Mouse (Mus musculus): ENCODE measurements at regions not wholly inside any gene's neighbourhood (a gene's known extent, or its start where the extent isn't known, plus 50 kb on each side); places are given as distances from the start of the nearest gene placed in this dataset.

GRCm38 (mm10) chr9:13964256-13964655 lies 136.7 kb downstream of the Fam76b start:
- no peaks in the 10 kb centered on the region for H3K27me3 ChIP-seq (ENCODE audit: control insufficient read depth, insufficient read depth, low read length)
- ATAC-seq (ENCODE audit: low FRiP score, low TSS enrichment) = no peak
- H3K4me3 ChIP-seq (ENCODE audit: low read length) = no peak overlapping the region
- H3K27ac ChIP-seq (ENCODE audit: low read depth, low read length) = no peak overlapping the region
- 85% methylated on average over 4 of the region's 4 CpGs for WGBS
- no peaks in the 10 kb centered on the region for H3K36me3 ChIP-seq (ENCODE audit: control insufficient read depth, insufficient read depth, low read length)
- no peak overlapping the region for H3K9ac ChIP-seq (ENCODE audit: low read depth, low read length)
- H3K9me3 ChIP-seq (ENCODE audit: control insufficient read depth, low read length) = no peaks in the 10 kb centered on the region
- no peak overlapping the region for H3K4me2 ChIP-seq (replicated peaks; ENCODE audit: low read depth, low read length)
- H3K4me1 ChIP-seq (ENCODE audit: control insufficient read depth, insufficient read depth, low read length) = no peaks in the 10 kb centered on the region

GRCm38 (mm10) chr9:13966212-13966611 lies 138.7 kb downstream of the Fam76b start:
- no peak overlapping the region for H3K4me2 ChIP-seq (replicated peaks; ENCODE audit: low read depth, low read length)
- H3K4me1 ChIP-seq (ENCODE audit: control insufficient read depth, insufficient read depth, low read length) = no peaks in the 10 kb centered on the region
- no peak for ATAC-seq (ENCODE audit: low FRiP score, low TSS enrichment)
- no peaks in the 10 kb centered on the region for H3K27me3 ChIP-seq (ENCODE audit: control insufficient read depth, insufficient read depth, low read length)
- no peak overlapping the region for H3K4me3 ChIP-seq (ENCODE audit: low read length)
- H3K9me3 ChIP-seq (ENCODE audit: control insufficient read depth, low read length) = no peaks in the 10 kb centered on the region
- no peak overlapping the region for H3K9ac ChIP-seq (ENCODE audit: low read depth, low read length)
- no peaks in the 10 kb centered on the region for H3K36me3 ChIP-seq (ENCODE audit: control insufficient read depth, insufficient read depth, low read length)
- WGBS = 82% methylated on average over 1 of the region's 1 CpGs
- H3K27ac ChIP-seq (ENCODE audit: low read depth, low read length) = no peak overlapping the region

- Histone ChIP-seq H3K9me3 (ENCODE audit: control insufficient read depth, low read length) (no peaks in the 10 kb centered on the region), H3K27me3 (ENCODE audit: control insufficient read depth, insufficient read depth, low read length) (no peaks in the 10 kb centered on the region), H3K36me3 (ENCODE audit: control insufficient read depth, insufficient read depth, low read length) (no peaks in the 10 kb centered on the region), H3K4me1 (ENCODE audit: control insufficient read depth, insufficient read depth, low read length) (no peaks in the 10 kb centered on the region), H3K9ac (ENCODE audit: low read depth, low read length) (no peak overlapping the region), H3K27ac (ENCODE audit: low read depth, low read length) (no peak overlapping the region), H3K4me3 (ENCODE audit: low read length) (no peak overlapping the region), H3K4me2 (replicated peaks; ENCODE audit: low read depth, low read length) (no peak overlapping the region)
- WGBS = 66% methylated on average over 1 of the region's 1 CpGs
- no peak for ATAC-seq (ENCODE audit: low FRiP score, low TSS enrichment)
Observed at GRCm38 (mm10) chr9:13969262-13969661, 141.7 kb downstream of the Fam76b start.

- WGBS = 59% methylated on average over 4 of the region's 4 CpGs
- no peaks in the 10 kb centered on the region for H3K36me3 ChIP-seq (ENCODE audit: control insufficient read depth, insufficient read depth, low read length)
- H3K4me1 ChIP-seq (ENCODE audit: control insufficient read depth, insufficient read depth, low read length) = no peaks in the 10 kb centered on the region
- no peak overlapping the region for H3K27ac ChIP-seq (ENCODE audit: low read depth, low read length)
- no peak overlapping the region for H3K4me2 ChIP-seq (replicated peaks; ENCODE audit: low read depth, low read length)
- no peak for ATAC-seq (ENCODE audit: low FRiP score, low TSS enrichment)
- H3K4me3 ChIP-seq (ENCODE audit: low read length) = no peak overlapping the region
- no peaks in the 10 kb centered on the region for H3K9me3 ChIP-seq (ENCODE audit: control insufficient read depth, low read length)
- H3K27me3 ChIP-seq (ENCODE audit: control insufficient read depth, insufficient read depth, low read length) = no peaks in the 10 kb centered on the region
- H3K9ac ChIP-seq (ENCODE audit: low read depth, low read length) = no peak overlapping the region
Observed at GRCm38 (mm10) chr9:13973600-13973999, 146.1 kb downstream of the Fam76b start.

- H3K4me3 ChIP-seq (ENCODE audit: low read length) = no peak overlapping the region
- no peak overlapping the region for H3K9ac ChIP-seq (ENCODE audit: low read depth, low read length)
- no peaks in the 10 kb centered on the region for H3K27me3 ChIP-seq (ENCODE audit: control insufficient read depth, insufficient read depth, low read length)
- H3K4me2 ChIP-seq (replicated peaks; ENCODE audit: low read depth, low read length) = no peak overlapping the region
- no peaks in the 10 kb centered on the region for H3K9me3 ChIP-seq (ENCODE audit: control insufficient read depth, low read length)
- H3K27ac ChIP-seq (ENCODE audit: low read depth, low read length) = no peak overlapping the region
- no peak for ATAC-seq (ENCODE audit: low FRiP score, low TSS enrichment)
- H3K36me3 ChIP-seq (ENCODE audit: control insufficient read depth, insufficient read depth, low read length) = no peaks in the 10 kb centered on the region
- WGBS = 23% methylated on average over 1 of the region's 1 CpGs
- no peaks in the 10 kb centered on the region for H3K4me1 ChIP-seq (ENCODE audit: control insufficient read depth, insufficient read depth, low read length)
Observed at GRCm38 (mm10) chr9:13974870-13975269, 147.4 kb downstream of the Fam76b start.

GRCm38 (mm10) chr9:13978842-13979241 lies 151.3 kb downstream of the Fam76b start:
- Histone ChIP-seq H3K36me3 (ENCODE audit: control insufficient read depth, insufficient read depth, low read length) (no peaks in the 10 kb centered on the region), H3K9me3 (ENCODE audit: control insufficient read depth, low read length) (no peaks in the 10 kb centered on the region), H3K4me1 (ENCODE audit: control insufficient read depth, insufficient read depth, low read length) (no peaks in the 10 kb centered on the region), H3K4me3 (ENCODE audit: low read length) (no peak overlapping the region), H3K27me3 (ENCODE audit: control insufficient read depth, insufficient read depth, low read length) (no peaks in the 10 kb centered on the region), H3K4me2 (replicated peaks; ENCODE audit: low read depth, low read length) (no peak overlapping the region), H3K27ac (ENCODE audit: low read depth, low read length) (no peak overlapping the region), H3K9ac (ENCODE audit: low read depth, low read length) (no peak overlapping the region)
- ATAC-seq (ENCODE audit: low FRiP score, low TSS enrichment) = no peak
- 38% methylated on average over 6 of the region's 6 CpGs for whole genome bisulfite sequencing

- WGBS = 91% methylated on average over 8 of the region's 8 CpGs
- H3K36me3 ChIP-seq (ENCODE audit: control insufficient read depth, insufficient read depth, low read length) = no peaks in the 10 kb centered on the region
- no peak overlapping the region for H3K4me3 ChIP-seq (ENCODE audit: low read length)
- H3K9ac ChIP-seq (ENCODE audit: low read depth, low read length) = no peak overlapping the region
- H3K27me3 ChIP-seq (ENCODE audit: control insufficient read depth, insufficient read depth, low read length) = no peaks in the 10 kb centered on the region
- no peak overlapping the region for H3K4me2 ChIP-seq (replicated peaks; ENCODE audit: low read depth, low read length)
- no peak overlapping the region for H3K27ac ChIP-seq (ENCODE audit: low read depth, low read length)
- ATAC-seq (ENCODE audit: low FRiP score, low TSS enrichment) = no peak
- 0 out of 2 replicates have a peak, but pooled peaks cover 3% of the 10 kb centered on the region for H3K4me1 ChIP-seq (ENCODE audit: control insufficient read depth, insufficient read depth, low read length)
- no peaks in the 10 kb centered on the region for H3K9me3 ChIP-seq (ENCODE audit: control insufficient read depth, low read length)
Observed at GRCm38 (mm10) chr9:13987486-13987885, 160.0 kb downstream of the Fam76b start.

GRCm38 (mm10) chr9:13988901-13989300 lies 161.4 kb downstream of the Fam76b start:
- no peak for ATAC-seq (ENCODE audit: low FRiP score, low TSS enrichment)
- Histone ChIP-seq H3K4me3 (ENCODE audit: low read length) (no peak overlapping the region), H3K4me1 (ENCODE audit: control insufficient read depth, insufficient read depth, low read length) (0 out of 2 replicates have a peak, but pooled peaks cover 3% of the 10 kb centered on the region), H3K27ac (ENCODE audit: low read depth, low read length) (no peak overlapping the region), H3K4me2 (replicated peaks; ENCODE audit: low read depth, low read length) (no peak overlapping the region), H3K36me3 (ENCODE audit: control insufficient read depth, insufficient read depth, low read length) (no peaks in the 10 kb centered on the region), H3K9ac (ENCODE audit: low read depth, low read length) (no peak overlapping the region), H3K9me3 (ENCODE audit: control insufficient read depth, low read length) (no peaks in the 10 kb centered on the region), H3K27me3 (ENCODE audit: control insufficient read depth, insufficient read depth, low read length) (no peaks in the 10 kb centered on the region)
- 82% methylated on average over 4 of the region's 4 CpGs for WGBS

GRCm38 (mm10) chr9:13990960-13991359 lies 163.4 kb downstream of the Fam76b start:
- no peaks in the 10 kb centered on the region for H3K27me3 ChIP-seq (ENCODE audit: control insufficient read depth, insufficient read depth, low read length)
- H3K9me3 ChIP-seq (ENCODE audit: control insufficient read depth, low read length) = no peaks in the 10 kb centered on the region
- H3K9ac ChIP-seq (ENCODE audit: low read depth, low read length) = no peak overlapping the region
- ATAC-seq (ENCODE audit: low FRiP score, low TSS enrichment) = no peak
- H3K36me3 ChIP-seq (ENCODE audit: control insufficient read depth, insufficient read depth, low read length) = no peaks in the 10 kb centered on the region
- 52% methylated on average over 7 of the region's 7 CpGs for WGBS
- no peak overlapping the region for H3K4me2 ChIP-seq (replicated peaks; ENCODE audit: low read depth, low read length)
- 0 out of 2 replicates have a peak, but pooled peaks cover 3% of the 10 kb centered on the region for H3K4me1 ChIP-seq (ENCODE audit: control insufficient read depth, insufficient read depth, low read length)
- H3K4me3 ChIP-seq (ENCODE audit: low read length) = no peak overlapping the region
- H3K27ac ChIP-seq (ENCODE audit: low read depth, low read length) = no peak overlapping the region

All from kidney, embryonic 14.5 days (tissue).